23 mouse cellular contexts compared by ENCODE assay signal in the genomic region with DNA sequence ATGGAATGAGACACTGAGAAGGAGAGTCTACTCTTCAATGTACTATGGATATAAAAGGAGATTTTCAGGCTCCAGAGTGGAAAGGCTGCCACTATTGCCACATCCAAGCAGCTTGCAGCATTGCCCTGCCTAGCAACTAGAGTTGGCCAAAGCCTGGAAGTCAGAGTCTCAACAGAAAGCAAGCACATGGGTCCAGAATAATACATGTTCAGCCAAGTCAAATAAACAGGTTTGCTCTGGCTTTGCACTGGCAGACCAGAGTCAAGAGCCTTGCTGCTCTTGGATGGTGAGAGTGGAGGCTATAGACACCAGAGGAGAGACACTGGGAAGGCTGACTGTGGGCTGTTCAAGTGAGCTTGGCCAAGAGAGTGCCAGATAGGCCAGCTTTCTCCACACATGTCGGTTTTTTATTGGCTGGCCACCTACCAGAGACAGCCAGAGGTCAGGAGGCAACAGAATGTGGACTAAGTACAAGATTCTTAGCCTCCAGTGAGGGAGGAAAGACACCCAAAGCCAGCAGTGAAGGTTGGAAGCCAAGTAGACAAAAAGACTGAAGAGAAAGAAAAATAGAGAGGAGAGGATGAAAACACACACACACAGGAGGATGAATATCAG. TPM values are rescaled to one million over a fixed set of nuclear protein-coding genes. Genes with fewer than 3 reads are reported as not detected.
A peak's percentile ranks its signal among the peaks of the same experiment; 100 is the strongest.
DNase-seq lines count a peak whose midpoint lies in the region; TF ChIP-seq lines count a peak whose summit lies in the region.
"Had no signal": no experiment of that assay in that cellular context is flagged by ENCODE, and none has a peak within 500 bp of the region (broad histone marks: within the 10 kb centered on the region; RNA-seq: fewer than 3 reads in every experiment).

No protein-coding gene starts in this region.

- H3K27ac ChIP-seq in layer of hippocampus, adult 2 months: peak overlapping the region; percentile 43; the same call in 1 of the 2 replicates
- H3K27ac ChIP-seq: forebrain, embryonic 12.5 days; hindbrain, embryonic 12.5 days; liver, embryonic 13.5 days; macrophage; neural tube, embryonic 12.5 days had no signal

- no peak overlapping the region for H3K4me3 ChIP-seq in layer of hippocampus, adult 2 months
- H3K4me3 ChIP-seq: forebrain, embryonic 12.5 days; hindbrain, embryonic 12.5 days; liver, embryonic 13.5 days; neural tube, embryonic 12.5 days had no signal

- no peak for TF ChIP-seq CTCF in layer of hippocampus, adult 2 months (conservative IDR thresholded peaks at IDR 0.05)

- DNase-seq in cerebellum, postnatal 14 days: peak; percentile 20 to 27
- no peak for DNase-seq in cerebellum, postnatal 25 days
- DNase-seq in layer of hippocampus, adult 2 months (ENCODE audit: low spot score in 2 of 2): no peak
- no peak for DNase-seq in layer of hippocampus, postnatal 10 days (ENCODE audit: low spot score in 2 of 2)
- peak; percentile 26 to 33 for DNase-seq in lung, adult 18-20 months
- peak; percentile 54 for DNase-seq in lung, postnatal 36 days
- DNase-seq in kidney, postnatal 10 days: no peak
- no peak for DNase-seq in right cerebral cortex, postnatal 36 days (ENCODE audit: low spot score in 2 of 2)
- DNase-seq: cerebellum, adult 11-12 months; cerebellum, postnatal 36 days; gastrocnemius, postnatal 25 days; kidney, adult 9 months; kidney, postnatal 36 days; layer of hippocampus, adult 9-11 months; liver, embryonic 13.5 days; spleen, adult 18-20 months; thymus, postnatal 36 days had no signal

RNA-seq across cellular contexts. Expression of gene Cacna2d3, which starts 49.1 kb away (rescaled TPM):
- 100 to 1,000 TPM in 1 of 2 experiments, 10 to 100 TPM in 1; 98.7 to 101 TPM for total RNA-seq in layer of hippocampus, adult 2 months (2021)
- total RNA-seq in layer of hippocampus, postnatal 10 days (2021): 100 to 1,000 TPM; 107 to 115 TPM
- total RNA-seq: CH12.LX, MEL had no signal

Comparison
In these comparisons a context has a peak if more than half of its experiments do, and no peak if none do; other contexts are left out.
1. DNase-seq: peak in cerebellum, postnatal 14 days (2 of 2), lung, adult 18-20 months (2 of 2) and lung, postnatal 36 days (single experiment); none in cerebellum, postnatal 25 days (0 of 2), layer of hippocampus, adult 2 months (0 of 2), layer of hippocampus, postnatal 10 days (0 of 2), kidney, postnatal 10 days (single experiment) and right cerebral cortex, postnatal 36 days (0 of 2).